22 mouse cellular contexts compared by ENCODE assay signal in genomic region chr5:115551386-115551785, GRCm38 (mm10).
"Had no signal": no experiment of that assay in that cellular context is flagged by ENCODE, and none has a peak within 500 bp of the region (broad histone marks: within the 10 kb centered on the region; RNA-seq: fewer than 3 reads in every experiment).

No protein-coding gene starts in this region.

- H3K4me1 ChIP-seq: neural tube, embryonic 12.5 days; neural tube, embryonic 15.5 days had no signal

- H3K27me3 ChIP-seq: limb, embryonic 13.5 days; liver, embryonic 12.5 days; liver, embryonic 15.5 days; lung, embryonic 15.5 days; megakaryocyte, embryonic 14.5 days; neural tube, embryonic 12.5 days; neural tube, embryonic 15.5 days had no signal

- H3K4me2 ChIP-seq: limb, embryonic 13.5 days; liver, embryonic 12.5 days; liver, embryonic 15.5 days; lung, embryonic 15.5 days; midbrain, embryonic 11.5 days; neural tube, embryonic 12.5 days; neural tube, embryonic 15.5 days had no signal

- H3K9ac ChIP-seq: limb, embryonic 13.5 days; liver, embryonic 12.5 days; liver, embryonic 15.5 days; lung, embryonic 15.5 days; neural tube, embryonic 12.5 days; neural tube, embryonic 15.5 days had no signal

- DNase-seq: kidney, postnatal 14 days; kidney, postnatal 4 days; liver; lung, adult 18-20 months; lung, postnatal 10 days; lung, postnatal 36 days; midbrain, embryonic 14.5 days; right cerebral cortex, adult 18-20 months; right cerebral cortex, postnatal 14 days; right cerebral cortex, postnatal 4 days; thymus, adult 2 months; thymus, postnatal 14 days had no signal

- H3K27ac ChIP-seq: limb, embryonic 10.5 days; limb, embryonic 13.5 days; liver, embryonic 12.5 days; liver, embryonic 15.5 days; lung, embryonic 15.5 days; neural tube, embryonic 12.5 days; neural tube, embryonic 15.5 days; stomach, postnatal 0 days had no signal

- ATAC-seq: liver, embryonic 12.5 days had no signal

- H3K4me3 ChIP-seq: limb, embryonic 10.5 days; limb, embryonic 13.5 days; liver, embryonic 12.5 days; liver, embryonic 15.5 days; lung, embryonic 15.5 days; megakaryocyte, embryonic 14.5 days; neural tube, embryonic 12.5 days; neural tube, embryonic 15.5 days had no signal

- H3K9me3 ChIP-seq: limb, embryonic 10.5 days; limb, embryonic 13.5 days; liver, embryonic 12.5 days; liver, embryonic 15.5 days; lung, embryonic 15.5 days; megakaryocyte, embryonic 14.5 days; neural tube, embryonic 12.5 days; neural tube, embryonic 15.5 days had no signal
